ENCODE assay signal across 9 mouse cellular contexts in genomic region chr9:46067691-46068090, GRCm38 (mm10). TPM values are rescaled to one million over a fixed set of nuclear protein-coding genes. Genes with fewer than 3 reads are reported as not detected.
DNase-seq lines count a peak whose midpoint lies in the region; ATAC-seq and TF ChIP-seq lines count a peak whose summit lies in the region.
"Had no signal": no experiment of that assay in that cellular context is flagged by ENCODE, and none has a peak within 500 bp of the region (broad histone marks: within the 10 kb centered on the region; RNA-seq: fewer than 3 reads in every experiment).

No protein-coding gene starts in this region.

- ATAC-seq in intestine, embryonic 15.5 days = peak; percentile 63
- no peak for ATAC-seq in intestine, postnatal 0 days
- ATAC-seq in embryonic facial prominence, embryonic 13.5 days (ENCODE audit: insufficient number of reproducible peaks, insufficient read depth, low FRiP score, low TSS enrichment, low read depth) = no peak
- peak; percentile 80 for ATAC-seq in liver, embryonic 12.5 days

- WGBS in intestine, embryonic 15.5 days = 62% methylated on average over 7 of the region's 7 CpGs
- WGBS in intestine, postnatal 0 days = 65% methylated on average over 7 of the region's 7 CpGs
- WGBS in embryonic facial prominence, embryonic 13.5 days = 28% methylated on average over 7 of the region's 7 CpGs
- 12% methylated on average over 7 of the region's 7 CpGs for WGBS in liver, embryonic 12.5 days (ENCODE audit: insufficient replicate concordance)

- no peak overlapping the region for H3K9ac ChIP-seq in intestine, embryonic 15.5 days
- no peak overlapping the region for H3K9ac ChIP-seq in intestine, postnatal 0 days (ENCODE audit: low read depth, low read length)
- H3K9ac ChIP-seq in embryonic facial prominence, embryonic 13.5 days = no peak overlapping the region
- 0 out of 2 replicates have a peak overlapping the region, but pooled peaks have one; percentile 23 for H3K9ac ChIP-seq in liver, embryonic 12.5 days

- no peaks in the 10 kb centered on the region for H3K36me3 ChIP-seq in intestine, embryonic 15.5 days
- no peaks in the 10 kb centered on the region for H3K36me3 ChIP-seq in intestine, postnatal 0 days (ENCODE audit: control insufficient read depth, insufficient read depth)
- no peaks in the 10 kb centered on the region for H3K36me3 ChIP-seq in embryonic facial prominence, embryonic 13.5 days
- H3K36me3 ChIP-seq in liver, embryonic 12.5 days = no peaks in the 10 kb centered on the region

- peak; percentile 86 for DNase-seq in skeletal muscle tissue, adult 2 months (ENCODE audit: low read depth, low spot score)
- no peak for DNase-seq in MN1 (ENCODE audit: low spot score)
- no peak for DNase-seq in cerebellum, postnatal 4 days (ENCODE audit: low spot score in 2 of 2)
- no peak for DNase-seq in layer of hippocampus, postnatal 10 days (ENCODE audit: low spot score in 2 of 2)
- DNase-seq: kidney, adult 8-10 months had no signal

- H3K4me2 ChIP-seq in intestine, embryonic 15.5 days (replicated peaks) = no peak overlapping the region
- no peak overlapping the region for H3K4me2 ChIP-seq in intestine, postnatal 0 days (replicated peaks; ENCODE audit: low read depth)
- H3K4me2 ChIP-seq in embryonic facial prominence, embryonic 13.5 days = no peak overlapping the region
- peak overlapping the region; percentile 41 for H3K4me2 ChIP-seq in liver, embryonic 12.5 days

- no peak overlapping the region for H3K4me3 ChIP-seq in intestine, embryonic 15.5 days (replicated peaks)
- H3K4me3 ChIP-seq in intestine, postnatal 0 days (ENCODE audit: low read depth, low read length) = no peak overlapping the region
- no peak overlapping the region for H3K4me3 ChIP-seq in embryonic facial prominence, embryonic 13.5 days
- H3K4me3 ChIP-seq in liver, embryonic 12.5 days = no peak overlapping the region

- TF ChIP-seq CTCF in intestine, postnatal 0 days (IDR thresholded peaks at IDR 0.05; ENCODE audit: low read depth) = no peak

- H3K9me3 ChIP-seq in intestine, embryonic 15.5 days = no peaks in the 10 kb centered on the region
- H3K9me3 ChIP-seq in intestine, postnatal 0 days (ENCODE audit: control insufficient read depth) = no peaks in the 10 kb centered on the region
- no peaks in the 10 kb centered on the region for H3K9me3 ChIP-seq in embryonic facial prominence, embryonic 13.5 days
- no peaks in the 10 kb centered on the region for H3K9me3 ChIP-seq in liver, embryonic 12.5 days (replicated peaks)

- H3K27me3 ChIP-seq in intestine, embryonic 15.5 days (replicated peaks) = no peaks in the 10 kb centered on the region
- no peaks in the 10 kb centered on the region for H3K27me3 ChIP-seq in intestine, postnatal 0 days (replicated peaks; ENCODE audit: control insufficient read depth, insufficient read depth, low read length)
- H3K27me3 ChIP-seq in embryonic facial prominence, embryonic 13.5 days = no peaks in the 10 kb centered on the region
- no peaks in the 10 kb centered on the region for H3K27me3 ChIP-seq in liver, embryonic 12.5 days (replicated peaks)

- peaks cover 12% of the 10 kb centered on the region; the same call in 1 of the 2 replicates for H3K4me1 ChIP-seq in intestine, embryonic 15.5 days (replicated peaks)
- H3K4me1 ChIP-seq in intestine, postnatal 0 days (replicated peaks; ENCODE audit: control insufficient read depth, insufficient read depth, low read length) = no peaks in the 10 kb centered on the region
- peaks cover 47% of the 10 kb centered on the region for H3K4me1 ChIP-seq in embryonic facial prominence, embryonic 13.5 days
- H3K4me1 ChIP-seq in liver, embryonic 12.5 days = peaks cover 46% of the 10 kb centered on the region

- H3K27ac ChIP-seq in intestine, embryonic 15.5 days = no peak overlapping the region
- no peak overlapping the region for H3K27ac ChIP-seq in intestine, postnatal 0 days (ENCODE audit: low read depth, low read length)
- peak overlapping the region; percentile 24; the same call in 1 of the 2 replicates for H3K27ac ChIP-seq in embryonic facial prominence, embryonic 13.5 days
- H3K27ac ChIP-seq in liver, embryonic 12.5 days = peak overlapping the region; percentile 59

RNA-seq across cellular contexts. Expression of gene Sik3, which starts 55.1 kb away (rescaled TPM):
- 12.4 and 13.2 TPM in 2 replicates for polyA plus RNA-seq in intestine, embryonic 15.5 days (2015; fragmentation: Nextera tagmentation; extraction: Ambion mirVana)
- polyA plus RNA-seq in intestine, postnatal 0 days (2015; fragmentation: Nextera tagmentation; extraction: Ambion mirVana) = 7.4 and 10.0 TPM in 2 replicates
- 7.4 and 9.3 TPM in 2 replicates for polyA plus RNA-seq in embryonic facial prominence, embryonic 13.5 days (2015; fragmentation: Nextera tagmentation; extraction: Ambion mirVana)
- polyA plus RNA-seq in liver, embryonic 12.5 days (2016; fragmentation: Nextera tagmentation; extraction: Ambion mirVana) = 6.8 and 7.1 TPM in 2 replicates
- total RNA-seq in layer of hippocampus, postnatal 10 days (2021) = 10 to 100 TPM; 83.8 to 85.0 TPM

RNA-seq across cellular contexts. Expression of gene Pafah1b2, which starts 55.2 kb away (rescaled TPM):
- 137 and 141 TPM in 2 replicates for polyA plus RNA-seq in intestine, embryonic 15.5 days (2015; fragmentation: Nextera tagmentation; extraction: Ambion mirVana)
- polyA plus RNA-seq in intestine, postnatal 0 days (2015; fragmentation: Nextera tagmentation; extraction: Ambion mirVana) = 78.1 and 78.2 TPM in 2 replicates
- 180 and 206 TPM in 2 replicates for polyA plus RNA-seq in embryonic facial prominence, embryonic 13.5 days (2015; fragmentation: Nextera tagmentation; extraction: Ambion mirVana)
- 118 and 125 TPM in 2 replicates for polyA plus RNA-seq in liver, embryonic 12.5 days (2016; fragmentation: Nextera tagmentation; extraction: Ambion mirVana)
- total RNA-seq in layer of hippocampus, postnatal 10 days (2021) = 100 to 1,000 TPM; 245 to 256 TPM

Comparison
In these comparisons a context has a peak if more than half of its experiments do, and no peak if none do; other contexts are left out.
1. ATAC-seq: peak in intestine, embryonic 15.5 days (single experiment) and liver, embryonic 12.5 days (single experiment); none in intestine, postnatal 0 days (single experiment) and embryonic facial prominence, embryonic 13.5 days (single experiment).
2. H3K27ac ChIP-seq: peak in embryonic facial prominence, embryonic 13.5 days (single experiment) and liver, embryonic 12.5 days (single experiment); none in intestine, embryonic 15.5 days (single experiment) and intestine, postnatal 0 days (single experiment).